Mouse (Mus musculus) kidney, adult 2 months (tissue): ENCODE results near the gene Cacna1c. TPM values are rescaled to one million over a fixed set of nuclear protein-coding genes. Genes with fewer than 3 reads are reported as not detected.

Source experiments
- DNase-seq: peaks from one replicate; pipeline ENCODE4 v3.0.0; 2021
- H3K27ac ChIP-seq: fragments of 200-500 bp; 2 replicates; pipeline ENCODE4 v1.5.1; 2012; ENCODE audit warnings: low read depth, low read length, control low read depth, inconsistent platforms; ENCODE audit not compliant: insufficient read depth
- H3K27me3 ChIP-seq: fragments of 200-500 bp; replicated peaks from 2 replicates; pipeline ENCODE4 v1.6.1; 2012; ENCODE audit warnings: mild to moderate bottlenecking, moderate library complexity, low read length, inconsistent platforms; ENCODE audit not compliant: control insufficient read depth, insufficient read depth
- H3K36me3 ChIP-seq: fragments of 200-500 bp; 2 replicates; pipeline ENCODE4 v1.6.1; 2012; ENCODE audit warnings: mild to moderate bottlenecking, moderate library complexity, low read length, inconsistent platforms; ENCODE audit not compliant: control insufficient read depth, insufficient read depth
- H3K4me1 ChIP-seq: fragments of 200-500 bp; 2 replicates; pipeline ENCODE4 v1.6.1; 2011; ENCODE audit warnings: low read length; ENCODE audit not compliant: control insufficient read depth, insufficient read depth
- H3K4me3 ChIP-seq: fragments of 200-500 bp; 2 replicates; pipeline ENCODE4 v1.5.1; 2011; ENCODE audit warnings: mild to moderate bottlenecking, low read depth, low read length, control low read depth; ENCODE audit not compliant: insufficient read depth
- CTCF ChIP-seq: fragments of 200-500 bp; conservative IDR thresholded peaks from 2 replicates; pipeline ENCODE4 v1.5.1; 2011; ENCODE audit warnings: low read depth, mild to moderate bottlenecking, control low read depth, low read length, moderate library complexity, mixed read lengths; ENCODE audit not compliant: insufficient read depth, insufficient read length
- POLR2A ChIP-seq: fragments of 200-500 bp; IDR thresholded peaks from one replicate; pipeline ENCODE4 v1.6.1; 2011; ENCODE audit warnings: low read depth, low read length, control low read depth
- WGBS: fragments of 180-500 bp; shearing (Covaris S2); methylation state at CpG from one replicate; pipeline ENCODE4 v1.1.7; 2018; 5-methylcytosine and 5-hydroxymethylcytosine counted together
- polyA plus RNA-seq: library from polyadenylated mRNA; depleted of rRNA; stranded (reverse); fragments of >200 nt; gene quantifications from 2 replicates; pipeline ENCODE4 v1.2.3, GENCODE M21; 2012

Gene Cacna1c
- polyA plus RNA-seq, 1 experiment = 0.99 TPM

DNA sequence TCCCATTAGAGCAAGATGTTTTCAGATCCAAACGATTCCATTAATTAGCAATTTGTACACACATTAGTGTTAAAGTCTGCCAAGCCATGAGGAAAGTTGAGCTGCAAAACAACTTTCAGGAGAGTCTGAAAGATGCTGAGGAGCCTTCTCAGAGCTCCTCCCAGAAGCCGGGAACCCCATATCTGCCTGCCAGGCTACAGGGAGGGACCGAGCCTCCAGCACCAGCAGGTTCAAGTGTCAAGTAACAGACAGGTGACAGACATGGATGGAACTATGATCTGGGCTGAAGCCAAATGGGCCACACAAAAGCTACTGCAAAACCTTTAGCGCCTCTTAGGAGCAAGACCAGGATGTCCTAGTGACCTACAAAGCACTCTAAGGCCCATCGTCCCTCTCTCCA lies 437.2 kb downstream of the Cacna1c start:
- Histone ChIP-seq H3K36me3 (no peaks in the 10 kb centered on the region), H3K27me3 (no peaks in the 10 kb centered on the region), H3K27ac (no peak overlapping the region), H3K4me1 (no peaks in the 10 kb centered on the region), H3K4me3 (no peak overlapping the region)
- no peak for TF ChIP-seq CTCF
- TF ChIP-seq POLR2A = no peak
- no peak for DNase-seq
- WGBS = 87% methylated on average over 5 of the region's 5 CpGs

DNA sequence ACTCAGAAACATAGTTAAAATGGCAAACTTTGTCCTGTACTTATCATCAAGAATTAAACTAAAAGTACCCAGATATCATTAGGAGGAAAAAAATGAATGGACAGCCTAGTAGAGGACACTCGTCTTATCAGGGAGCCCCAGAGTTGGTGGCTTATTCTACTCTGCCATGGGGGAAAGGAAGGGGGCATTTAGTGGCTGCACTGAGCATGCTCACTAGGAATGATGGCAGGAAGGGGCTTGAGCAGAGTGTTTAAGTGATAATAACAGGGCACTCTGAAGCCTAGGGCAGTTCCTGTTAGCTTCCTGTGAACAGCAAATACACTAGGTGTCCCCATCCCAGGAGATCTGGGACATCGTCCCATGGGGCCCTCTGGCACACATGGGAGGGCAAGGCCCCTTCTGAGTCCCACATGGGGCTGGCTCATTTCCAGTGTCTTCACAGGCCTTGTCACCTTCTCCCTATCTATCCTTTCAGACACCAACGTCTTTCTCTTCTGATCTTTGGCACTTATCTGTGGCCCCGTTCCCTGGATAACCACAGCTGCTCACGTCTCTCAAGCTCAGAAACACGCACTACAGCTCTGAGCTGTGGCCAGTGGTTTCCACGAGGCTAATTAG lies 437.8 kb downstream of the Cacna1c start:
- Histone ChIP-seq H3K27ac (no peak overlapping the region), H3K27me3 (no peaks in the 10 kb centered on the region), H3K4me1 (no peaks in the 10 kb centered on the region), H3K36me3 (no peaks in the 10 kb centered on the region), H3K4me3 (no peak overlapping the region)
- TF ChIP-seq POLR2A (no peak), CTCF (no peak)
- 75% methylated on average over 7 of the region's 7 CpGs for WGBS
- no peak for DNase-seq

DNA sequence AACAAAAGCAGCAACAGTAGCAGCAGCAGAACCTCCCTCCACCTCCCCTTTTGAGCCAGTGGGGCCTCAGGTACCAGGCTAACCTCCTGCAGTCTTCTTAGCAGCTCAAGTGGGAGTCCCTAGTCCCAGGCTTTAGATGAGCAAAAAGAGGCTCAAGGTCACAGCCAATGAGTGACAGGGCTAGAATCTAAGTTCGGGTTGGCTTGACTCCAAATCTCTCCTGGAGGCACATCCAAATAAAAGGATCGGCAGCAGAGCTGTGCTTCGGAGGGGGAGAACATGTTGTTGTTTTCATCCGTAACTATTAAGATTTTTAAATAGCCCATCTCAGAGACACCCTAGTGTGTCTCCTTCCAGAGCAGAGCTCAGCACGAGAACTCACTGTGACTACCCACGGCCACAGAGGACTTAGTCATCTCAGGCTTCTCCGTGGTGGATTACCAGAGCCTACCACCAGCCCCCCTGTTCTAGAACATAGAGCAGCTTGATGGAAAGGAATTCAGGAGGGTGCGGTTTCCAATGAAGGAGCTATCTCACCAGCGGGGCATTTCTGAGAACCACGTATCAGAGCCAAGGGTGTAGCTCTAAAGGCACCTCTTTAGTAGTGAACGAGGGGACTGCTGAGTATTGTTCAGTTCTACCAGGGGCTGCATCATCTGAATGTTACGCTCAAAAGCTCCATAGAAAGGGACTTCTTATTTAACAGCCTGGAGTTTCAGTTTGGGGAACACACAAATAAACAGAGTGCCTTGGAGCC lies 438.5 kb downstream of the Cacna1c start:
- Histone ChIP-seq H3K4me3 (no peak overlapping the region), H3K27me3 (no peaks in the 10 kb centered on the region), H3K4me1 (no peaks in the 10 kb centered on the region), H3K36me3 (no peaks in the 10 kb centered on the region), H3K27ac (no peak overlapping the region)
- no peak for DNase-seq
- TF ChIP-seq CTCF (no peak), POLR2A (no peak)
- 74% methylated on average over 12 of the region's 12 CpGs for WGBS

DNA sequence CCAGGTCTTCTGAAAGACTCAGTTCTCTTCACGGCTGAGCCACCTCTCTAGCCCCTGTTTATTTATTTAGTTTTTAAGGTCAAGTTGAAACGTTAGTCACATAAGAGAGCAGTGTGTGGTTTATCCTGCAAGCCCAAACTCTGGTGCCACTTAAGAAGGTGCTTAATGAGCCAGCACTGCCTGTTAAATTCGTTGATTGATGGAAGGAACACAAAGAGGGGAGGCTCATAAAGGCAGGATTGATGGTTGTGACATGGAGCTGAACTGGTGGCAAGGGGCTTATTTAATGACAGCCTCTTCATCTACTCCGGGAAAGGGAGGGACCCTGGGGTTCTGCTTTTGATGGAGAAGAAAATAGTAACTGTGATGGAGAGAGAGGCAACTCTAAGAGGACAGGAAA lies 439.7 kb downstream of the Cacna1c start:
- Histone ChIP-seq H3K27me3 (no peaks in the 10 kb centered on the region), H3K36me3 (no peaks in the 10 kb centered on the region), H3K4me1 (no peaks in the 10 kb centered on the region), H3K4me3 (no peak overlapping the region), H3K27ac (no peak overlapping the region)
- 11% methylated on average over 4 of the region's 4 CpGs for WGBS
- DNase-seq = no peak
- TF ChIP-seq POLR2A (no peak), CTCF (no peak)

DNA sequence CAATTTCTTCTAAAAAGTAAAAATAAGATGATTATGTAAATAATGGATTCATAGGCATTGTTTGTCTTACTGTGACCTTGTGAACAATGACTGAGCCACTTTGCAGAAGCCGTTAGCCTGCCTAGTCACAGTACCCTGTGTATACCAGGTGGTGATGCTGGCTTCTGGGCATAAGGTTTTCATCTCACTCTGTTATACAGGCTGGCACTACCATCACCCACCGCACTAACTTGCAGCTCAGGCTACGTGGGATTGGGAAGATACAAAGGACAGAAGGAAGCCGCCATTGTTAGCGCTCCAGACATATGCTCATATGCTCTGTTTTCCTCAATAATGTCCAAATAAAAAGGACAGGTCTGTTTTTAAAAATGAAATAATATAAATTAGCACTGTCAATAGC lies 440.4 kb downstream of the Cacna1c start:
- Histone ChIP-seq H3K27ac (no peak overlapping the region), H3K27me3 (no peaks in the 10 kb centered on the region), H3K4me3 (no peak overlapping the region), H3K36me3 (no peaks in the 10 kb centered on the region), H3K4me1 (no peaks in the 10 kb centered on the region)
- 91% methylated on average over 5 of the region's 5 CpGs for WGBS
- no peak for DNase-seq
- no peak for TF ChIP-seq POLR2A
- TF ChIP-seq CTCF = no peak

DNA sequence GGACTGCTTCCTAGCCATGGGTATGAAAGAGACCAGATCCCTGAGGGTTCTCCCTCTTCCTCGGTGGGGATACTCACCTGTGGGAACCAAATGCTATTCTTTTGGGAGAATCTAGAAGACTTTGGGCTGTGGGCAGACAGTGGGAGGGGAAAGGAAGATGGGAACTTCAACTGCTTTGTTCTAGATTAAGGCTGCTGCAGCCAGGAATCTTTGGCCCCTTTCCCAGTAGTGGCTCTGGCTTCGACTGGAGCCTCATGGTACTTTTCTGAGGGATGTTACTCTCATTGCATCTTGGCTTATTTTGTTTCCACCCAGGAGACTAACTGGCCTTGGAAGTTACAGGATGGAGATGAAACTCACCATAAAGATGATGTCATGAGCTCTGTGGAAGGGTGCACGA lies 441.8 kb downstream of the Cacna1c start:
- H3K27ac ChIP-seq = no peak overlapping the region
- DNase-seq = no peak
- TF ChIP-seq CTCF = no peak
- H3K4me3 ChIP-seq = no peak overlapping the region
- H3K36me3 ChIP-seq = no peaks in the 10 kb centered on the region
- WGBS = 80% methylated on average over 3 of the region's 3 CpGs
- H3K27me3 ChIP-seq = no peaks in the 10 kb centered on the region
- H3K4me1 ChIP-seq = no peaks in the 10 kb centered on the region

DNA sequence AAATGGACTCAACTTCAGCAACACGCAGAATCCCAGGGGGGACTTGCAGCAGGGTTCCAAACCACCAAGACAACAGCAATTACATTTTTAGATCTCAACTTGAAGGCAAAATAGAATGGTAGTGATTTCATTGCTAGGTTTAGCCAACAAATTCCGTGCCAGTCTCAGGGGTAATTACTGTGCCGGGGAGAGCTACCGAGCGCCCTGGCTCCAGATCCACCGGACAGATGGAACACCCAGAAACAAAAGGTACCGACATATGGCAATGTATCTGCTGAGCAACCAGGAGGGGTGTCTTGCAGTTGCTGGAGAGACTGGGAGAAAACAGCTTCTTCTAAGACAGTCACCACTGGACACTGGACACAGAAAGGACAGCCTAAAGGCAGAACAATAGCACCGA lies 442.4 kb downstream of the Cacna1c start:
- TF ChIP-seq CTCF (no peak), POLR2A (no peak)
- no peak for DNase-seq
- no peak overlapping the region for H3K27ac ChIP-seq
- H3K27me3 ChIP-seq = no peaks in the 10 kb centered on the region
- no peaks in the 10 kb centered on the region for H3K36me3 ChIP-seq
- 84% methylated on average over 8 of the region's 8 CpGs for WGBS
- no peaks in the 10 kb centered on the region for H3K4me1 ChIP-seq
- no peak overlapping the region for H3K4me3 ChIP-seq
